Mouse (Mus musculus) right cerebral cortex, adult 18-20 months (tissue): Measurements from ENCODE around the gene Gm10112.
A peak's percentile ranks its signal among the peaks of the same experiment; 100 is the strongest.

ENCODE experiments used
- DNase-seq: peaks from one replicate; pipeline ENCODE4 v3.0.0; 2022; ENCODE audit warnings: mixed read lengths

The Gm10112 gene

DNA sequence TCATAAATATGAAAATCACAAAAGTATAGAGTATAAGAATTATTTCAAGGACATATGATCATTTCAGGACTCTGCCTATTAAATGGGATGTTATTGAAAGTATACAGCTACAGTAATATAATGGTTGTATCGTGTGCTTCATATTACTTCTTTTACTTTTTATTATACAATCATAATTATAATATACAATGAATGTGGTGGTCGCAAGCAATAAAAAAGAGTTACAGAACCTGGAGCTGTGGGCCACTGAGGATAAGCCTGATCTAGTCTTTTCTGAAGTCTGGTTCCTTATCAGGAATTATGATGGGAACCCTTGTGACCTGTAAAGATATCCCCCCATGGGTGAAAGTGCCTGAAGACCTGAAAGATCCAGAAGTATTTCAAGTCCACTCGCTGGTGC, at the start of gene Gm10112:
Gm10112 (plus strand) TSS at position 301 of the 400 bp plus-strand sequence.
- no peak for DNase-seq

DNA sequence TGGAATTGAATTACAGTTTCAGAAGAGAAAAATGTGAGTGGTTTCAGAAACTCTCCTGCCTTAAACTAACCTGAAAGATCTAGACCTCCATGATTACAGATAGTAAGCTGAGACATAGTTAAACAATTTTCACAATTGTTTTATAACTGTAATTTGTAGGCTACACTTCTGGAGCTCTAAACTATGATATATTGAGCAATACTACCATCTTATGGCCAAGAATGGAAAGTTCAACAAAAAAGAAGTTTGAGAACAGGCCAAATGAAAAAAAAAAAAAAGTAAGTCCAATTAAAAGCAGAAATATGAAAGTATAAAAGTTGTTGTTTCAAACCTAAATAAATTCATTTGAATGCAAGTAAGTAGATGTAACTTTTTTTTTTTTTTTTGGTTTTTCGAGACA, 21.4 kb downstream of the Gm10112 start:
- no peak for DNase-seq

DNA sequence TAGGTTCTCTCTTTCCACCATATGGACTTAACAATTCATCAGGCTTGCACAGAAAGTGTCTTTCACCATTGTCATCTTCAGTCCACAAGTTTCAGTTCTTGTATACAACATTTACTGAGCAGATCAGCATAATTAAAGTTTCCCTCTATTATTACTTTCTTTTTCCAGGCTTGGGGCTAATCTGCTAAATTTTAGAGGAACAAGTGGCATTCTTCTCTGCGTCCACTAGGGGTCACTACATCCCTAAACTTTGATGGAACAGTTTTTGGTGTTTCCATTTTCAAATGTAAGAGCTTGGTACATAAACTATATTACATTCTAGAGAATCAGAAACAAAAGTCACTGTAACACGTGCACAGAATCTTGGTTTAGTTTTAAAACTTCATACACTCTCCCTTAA, 28.2 kb downstream of the Gm10112 start:
- no peak for DNase-seq

DNA sequence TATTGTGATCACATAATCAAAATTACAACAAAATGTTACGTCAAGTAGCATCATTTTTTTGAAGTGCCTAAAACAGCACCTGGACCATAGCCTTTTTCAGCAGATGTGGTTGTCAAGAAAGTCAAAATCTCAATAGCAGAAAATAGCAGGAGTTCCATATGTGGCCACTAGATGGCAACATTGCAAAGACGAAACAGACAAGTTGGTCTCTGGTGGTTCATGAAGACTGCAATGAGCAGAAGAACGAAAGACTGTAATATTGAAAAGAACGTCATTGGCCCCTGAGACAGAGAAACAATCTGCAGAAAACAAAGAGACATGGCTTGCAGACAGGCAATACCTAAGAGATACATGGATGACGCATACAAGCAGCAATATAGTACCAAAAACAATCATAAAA, 42.1 kb downstream of the Gm10112 start:
- peak; percentile 29 for DNase-seq
